Mouse (Mus musculus) neutrophil, adult 59 days (primary cell): ENCODE measurements around the gene Gm14496. TPM values are rescaled to one million over a fixed set of nuclear protein-coding genes. Genes with fewer than 3 reads are reported as not detected.

Source experiments
- total RNA-seq, 2 experiments: library from RNA; stranded (reverse); gene quantifications; 1 replicate in 1 of 2; 2 replicates in 1 of 2; pipeline ENCODE4 v1.2.4; 2023

Gm14496 gene
- not detected for total RNA-seq

GRCm38 (mm10) chr2:181990829-181991228, at the start of gene Gm14496:
TSS of gene Gm14496 (plus strand) at chr2:181991129.

Other genes with a start within 250 kb of the Gm14496 start
- not detected for gene Myt1, start 227.8 kb upstream of the Gm14496 start, total RNA-seq
- gene Pcmtd2, start 153.3 kb upstream of the Gm14496 start, total RNA-seq = 10 to 100 TPM; 30.4 to 32.7 TPM
- gene Polr3k, start 126.8 kb upstream of the Gm14496 start, total RNA-seq = 10 to 100 TPM in 1 of 2 experiments, 1 to 10 TPM in 1; 7.6 to 10.9 TPM